Mouse (Mus musculus): ENCODE results near the gene Fkbp1b. TPM values are rescaled to one million over a fixed set of nuclear protein-coding genes. Genes with fewer than 3 reads are reported as not detected.
A peak's percentile ranks its signal among the peaks of the same experiment; 100 is the strongest.
"Not testable (repeated sequence)": the region's sequence is repeated elsewhere in the genome, so short reads cannot be mapped to it uniquely, and the experiment has no call there.

The Fkbp1b gene
- 1 to 10 TPM; 4.2 to 5.4 TPM for total RNA-seq (2021)
- long read RNA-seq, experiment 1, transcript Fkbp1b-201 (4 exons, 976 nt): major isoform, 11 of 16 reads
- long read RNA-seq, experiment 1, partial matches to known transcripts: 0 of 16 reads
- long read RNA-seq, experiment 1, other reads (novel, unspliced or antisense): 5 of 16 reads
- long read RNA-seq, experiment 2, partial matches to known transcripts: 0 of 4 reads
- long read RNA-seq, experiment 2, other reads (novel, unspliced or antisense): 0 of 4 reads

DNA sequence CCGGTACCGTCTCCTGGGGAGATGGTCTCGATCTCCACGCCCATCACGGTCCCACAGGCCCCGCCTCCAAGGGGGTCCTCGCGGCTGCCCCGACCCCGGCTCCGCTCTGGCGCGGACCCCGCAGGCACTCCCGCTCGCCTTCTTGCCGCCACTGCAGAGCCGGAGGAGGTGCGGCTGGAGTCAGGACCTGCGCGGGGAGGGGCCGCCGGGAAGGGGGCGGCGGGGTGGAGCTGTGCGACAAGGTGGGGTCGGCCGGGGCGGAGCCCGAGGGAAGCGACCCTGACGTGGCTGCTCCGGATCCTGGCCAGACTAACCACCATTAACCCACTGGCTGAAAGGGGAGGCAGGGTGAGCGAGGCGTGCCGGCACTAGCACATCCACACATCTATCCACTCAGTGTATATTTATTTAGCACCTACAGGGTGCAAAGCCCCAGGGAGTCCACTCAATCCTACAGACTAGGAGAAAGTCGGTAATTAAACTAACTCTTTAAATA is at the start of gene Fkbp1b:
Gene Fkbp1b (minus strand): TSS at position 200 of the 496 bp plus-strand sequence.
- peak; percentile 52 to 68 for DNase-seq

- DNase-seq: no peak
Observed at GRCm38 (mm10) chr12:4889891-4890290, 48.5 kb upstream of the Fkbp1b start.

DNA sequence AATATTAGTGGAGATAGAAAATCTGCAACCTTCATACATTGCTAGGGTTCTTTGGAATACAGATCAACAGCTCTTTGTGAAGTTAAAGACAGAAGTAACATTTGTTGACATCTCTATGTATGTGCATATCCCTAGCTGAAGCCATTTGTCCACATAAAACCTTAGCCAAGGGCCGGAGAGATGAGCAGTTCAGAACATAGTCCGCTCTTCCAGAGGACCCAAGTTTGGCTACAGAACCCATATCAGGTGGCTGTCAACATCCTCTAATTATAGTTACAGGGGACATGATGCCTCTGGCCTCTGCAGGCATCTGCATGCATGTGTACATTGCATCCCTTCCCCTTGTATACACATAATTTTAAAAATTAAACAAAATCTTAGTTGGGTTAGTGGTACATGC is 47.9 kb upstream of the Fkbp1b start:
- DNase-seq: no peak

DNA sequence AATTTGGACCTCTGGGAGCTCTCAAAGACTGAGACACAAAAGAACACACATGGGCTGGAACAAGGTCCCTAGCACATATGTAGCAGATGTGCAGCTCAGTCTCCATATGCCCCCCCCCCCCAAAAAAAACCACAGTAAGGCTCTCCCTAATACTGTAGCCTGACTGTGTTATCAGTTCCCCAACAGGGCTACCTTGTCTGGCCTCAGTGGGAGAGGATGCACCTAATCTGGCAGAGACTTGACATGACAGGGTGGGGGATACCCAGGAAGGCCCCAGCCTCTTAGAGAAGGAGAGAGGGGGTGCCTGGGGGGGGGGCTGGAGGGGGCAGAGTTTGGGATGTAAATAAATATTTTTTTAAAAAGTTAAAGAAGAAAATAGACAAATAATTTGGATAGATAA is 47.3 kb upstream of the Fkbp1b start:
- DNase-seq: no peak

GRCm38 (mm10) chr12:4886581-4886980 is 45.2 kb upstream of the Fkbp1b start:
- not testable (repeated sequence) for DNase-seq

- no peak for DNase-seq
Observed at GRCm38 (mm10) chr12:4885062-4885461, 43.7 kb upstream of the Fkbp1b start.

- DNase-seq: no peak
Observed at GRCm38 (mm10) chr12:4882086-4882485, 40.7 kb upstream of the Fkbp1b start.

DNA sequence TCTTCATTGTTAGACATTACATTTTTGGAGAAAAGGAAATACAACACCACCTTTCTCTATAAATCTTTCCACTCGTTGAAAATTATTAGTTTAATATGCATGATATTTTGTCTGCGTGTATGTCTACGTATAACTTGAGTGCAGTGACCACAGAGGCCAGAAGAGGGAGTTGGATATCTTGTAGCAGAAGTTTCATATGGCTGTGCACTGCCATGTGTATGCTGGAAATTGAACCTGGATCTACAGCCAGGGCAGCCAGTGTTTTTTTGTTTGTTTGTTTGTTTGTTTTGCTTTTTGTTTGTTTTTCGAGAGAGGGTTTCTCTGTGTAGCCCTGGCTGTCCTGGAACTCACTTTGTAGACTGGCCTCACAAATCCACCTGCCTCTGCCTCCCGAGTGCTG is 37.7 kb upstream of the Fkbp1b start:
- peak in 1 of 2 experiments; percentile 7 for DNase-seq

- DNase-seq: no peak
Observed at GRCm38 (mm10) chr12:4878296-4878783, 36.9 kb upstream of the Fkbp1b start.

GRCm38 (mm10) chr12:4875623-4876022 is 34.2 kb upstream of the Fkbp1b start:
- DNase-seq: no peak

GRCm38 (mm10) chr12:4874161-4874927 is 33.0 kb upstream of the Fkbp1b start, which contains the start of gene Mfsd2b:
Mfsd2b (minus strand) TSS chr12:4874359.
- DNase-seq: peak; percentile 85 to 86

DNA sequence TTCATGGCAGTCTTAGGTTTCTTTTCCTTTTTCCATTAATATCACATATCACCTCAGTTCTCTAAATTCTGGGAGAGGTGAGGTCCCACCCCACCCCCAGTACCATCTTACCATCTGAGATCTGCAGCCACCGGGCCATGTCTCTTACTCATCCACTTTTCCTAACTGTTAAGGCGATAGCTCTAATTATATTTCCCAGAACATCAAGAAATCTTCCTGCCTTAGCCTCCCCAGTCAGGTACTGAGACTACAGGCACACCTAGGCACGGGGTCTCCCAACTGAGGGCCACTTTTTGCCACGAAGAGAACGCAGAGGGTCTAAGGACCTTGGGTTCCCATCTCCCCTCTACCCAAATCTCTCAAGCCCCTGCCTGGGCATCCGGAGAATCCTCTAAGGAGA is 32.1 kb upstream of the Fkbp1b start:
- no peak for DNase-seq

DNA sequence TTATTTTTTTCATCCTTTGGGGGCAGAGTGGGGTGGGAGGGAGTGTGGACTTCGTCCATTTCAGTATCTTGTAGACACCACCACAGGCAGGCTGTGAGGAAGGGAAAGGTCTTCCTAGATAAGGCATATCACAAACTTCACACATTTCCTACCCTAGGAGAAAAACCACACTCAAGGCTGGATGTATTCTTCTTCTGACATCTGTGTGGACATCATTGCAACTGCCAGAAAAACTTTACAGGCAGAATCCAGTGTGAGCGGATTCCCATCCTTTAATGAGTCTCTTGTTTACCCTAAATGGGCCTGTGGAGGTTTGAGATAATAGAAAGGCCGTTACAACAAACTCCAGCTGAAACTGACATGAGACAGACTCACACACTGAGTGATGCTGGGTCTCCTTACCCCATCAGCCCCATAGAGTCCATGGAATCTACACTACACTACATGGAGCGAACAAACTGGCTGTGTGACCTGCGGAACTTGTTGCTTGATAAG is 31.6 kb upstream of the Fkbp1b start:
- DNase-seq: no peak

DNA sequence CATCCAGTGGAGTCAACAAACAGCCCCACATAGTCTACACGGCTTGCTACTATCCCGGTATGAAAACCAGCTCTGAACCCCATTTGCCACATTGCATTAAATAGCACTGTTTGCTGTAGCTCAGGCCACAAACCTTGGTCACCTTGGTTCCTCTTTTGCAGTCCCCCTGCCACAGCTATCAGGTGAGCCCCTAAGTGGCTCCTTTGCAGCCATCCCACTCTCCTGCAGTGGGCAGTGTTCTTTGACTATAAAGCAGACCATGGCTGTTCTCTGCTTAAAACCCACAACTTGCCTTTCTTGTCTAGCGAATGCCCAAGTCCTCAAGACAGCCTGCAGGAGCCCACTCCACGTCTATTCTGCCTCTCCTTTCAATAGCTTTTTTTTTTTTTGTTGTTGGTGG is 30.9 kb upstream of the Fkbp1b start:
- no peak for DNase-seq

DNA sequence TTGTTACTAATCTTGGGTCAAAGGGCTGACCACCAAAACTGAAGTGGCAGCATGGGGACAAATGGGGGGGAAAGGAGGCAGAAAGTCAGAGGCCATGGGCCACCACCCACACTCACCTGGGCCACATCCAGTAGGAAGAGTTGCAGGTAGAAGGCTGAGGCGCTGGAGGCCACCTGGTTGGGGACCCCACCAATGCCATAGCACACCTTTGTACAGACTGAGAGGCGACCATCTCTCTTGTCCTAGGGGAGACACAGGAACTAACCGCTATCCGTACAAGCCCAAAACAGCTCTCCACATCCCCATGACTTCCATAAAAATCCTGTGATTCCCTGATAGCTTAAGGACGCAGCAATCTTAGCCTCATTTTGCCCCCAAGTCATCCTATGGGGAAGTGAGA is 29.9 kb upstream of the Fkbp1b start:
- DNase-seq: no peak

DNA sequence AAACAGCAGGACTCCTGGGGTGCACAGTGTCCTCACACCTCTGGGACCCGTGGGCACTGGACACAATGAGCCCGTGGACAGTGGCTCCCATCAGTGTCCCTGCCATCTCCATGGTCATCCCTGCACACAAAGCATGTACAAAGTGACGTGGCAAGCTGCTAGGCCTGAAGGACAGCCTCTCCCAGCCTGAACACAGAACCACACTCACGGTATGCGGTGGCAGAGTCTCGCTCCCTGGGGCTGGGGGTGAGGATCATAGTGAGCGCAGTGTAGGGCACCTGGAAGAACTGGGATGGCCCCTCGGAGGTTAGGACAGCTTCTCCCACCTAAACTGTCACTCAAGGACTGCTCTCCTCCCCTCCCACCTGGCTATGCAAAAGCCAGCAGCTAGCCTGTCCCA is 27.5 kb upstream of the Fkbp1b start:
- DNase-seq: no peak

GRCm38 (mm10) chr12:4864338-4864690 is 22.9 kb upstream of the Fkbp1b start:
- no peak for DNase-seq

DNA sequence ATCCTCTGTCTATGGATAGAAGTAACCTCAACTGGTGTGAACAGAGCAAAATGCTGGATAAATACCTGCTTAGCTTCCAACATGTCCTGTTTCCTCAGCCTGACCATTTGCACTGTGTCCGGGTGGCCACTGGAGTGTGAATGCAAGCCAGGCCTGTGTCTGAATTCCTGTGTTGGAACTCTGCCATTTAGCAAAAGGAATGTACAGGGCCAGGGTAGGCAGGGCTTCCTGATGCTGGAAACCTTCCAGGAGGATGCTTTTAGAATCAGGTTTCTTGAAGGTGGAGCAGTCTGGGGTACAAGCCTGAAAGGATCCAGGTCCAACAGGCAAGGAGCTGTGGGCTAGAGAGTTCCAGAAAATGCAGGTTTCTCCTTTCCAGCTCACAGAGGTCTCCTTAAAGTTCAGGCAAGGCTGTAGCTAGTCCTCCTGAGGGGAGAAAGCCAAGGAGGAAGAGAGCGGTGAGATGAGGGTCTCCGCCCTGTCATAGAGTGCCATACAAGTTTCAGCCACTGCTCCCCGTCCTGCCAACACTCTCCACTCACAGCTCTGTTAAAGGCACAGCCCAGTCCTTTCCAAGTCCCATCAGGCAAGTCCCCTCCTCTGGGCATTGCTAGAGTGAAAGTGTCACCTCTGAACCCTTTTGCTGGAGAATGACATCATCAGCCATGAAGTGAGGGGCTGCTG is 22.4 kb upstream of the Fkbp1b start:
- no peak for DNase-seq

DNA sequence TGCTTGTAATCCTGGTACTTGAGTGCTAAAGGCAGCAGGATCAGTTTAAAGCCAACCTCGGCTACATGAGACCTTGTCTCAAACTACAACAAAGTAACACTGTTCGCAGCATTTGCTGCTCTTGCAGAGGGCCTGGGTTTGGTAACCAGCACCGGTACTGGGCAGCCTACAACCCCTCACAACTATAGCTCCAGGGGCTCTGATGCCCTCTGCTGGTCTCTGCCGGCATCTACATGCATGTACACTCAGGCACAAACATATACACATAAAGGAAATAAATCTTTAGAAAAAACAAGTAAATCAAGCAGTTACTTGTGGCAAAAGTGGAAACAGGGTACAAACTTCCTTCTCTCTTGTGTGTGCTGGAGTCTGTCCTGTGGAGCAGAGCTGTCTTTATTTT is 21.3 kb upstream of the Fkbp1b start:
- DNase-seq: no peak

GRCm38 (mm10) chr12:4859241-4859914 is 18.0 kb upstream of the Fkbp1b start:
- DNase-seq: no peak

DNA sequence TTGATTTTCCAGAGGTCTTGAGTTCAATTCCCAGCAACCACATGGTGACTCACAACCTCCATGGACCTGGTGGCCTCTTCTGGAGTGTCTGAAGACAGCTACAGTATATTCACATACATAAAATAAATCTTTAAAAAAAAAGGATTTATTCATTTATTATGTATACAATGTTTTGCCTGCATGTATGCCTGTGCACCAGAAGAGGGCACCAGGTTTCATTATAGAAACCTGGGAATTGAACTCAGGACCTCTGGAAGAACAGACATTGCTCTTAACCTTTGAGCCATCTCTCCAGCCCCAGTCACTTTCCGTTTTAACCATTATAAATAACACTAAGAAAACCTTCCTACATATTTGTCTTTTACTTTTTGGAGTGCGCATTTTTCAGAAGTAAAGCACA is 15.4 kb upstream of the Fkbp1b start:
- DNase-seq: no peak

DNA sequence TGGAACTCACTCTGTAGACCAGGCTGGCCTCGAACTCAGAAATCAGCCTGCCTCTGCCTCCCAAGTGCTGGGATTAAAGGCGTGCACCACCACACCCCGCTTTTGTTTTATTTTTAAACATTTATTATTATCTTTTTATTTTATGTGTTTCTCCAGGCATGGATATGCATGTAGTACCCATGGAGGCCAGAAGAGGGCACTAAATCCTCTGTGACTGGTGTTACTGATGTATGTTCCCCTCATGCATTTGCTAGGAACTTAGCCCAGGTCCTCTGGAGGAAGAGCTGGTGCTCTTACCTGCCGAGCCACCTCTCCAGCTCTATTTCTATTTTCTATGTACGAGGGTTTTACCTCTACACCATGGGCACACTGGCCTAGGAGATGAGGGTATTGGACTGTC is 14.8 kb upstream of the Fkbp1b start:
- peak in 1 of 2 experiments; percentile 11 for DNase-seq

Data from adrenal gland, postnatal 36 days (tissue).